Mouse (Mus musculus) layer of hippocampus, adult 8-10 months (tissue): Measurements from ENCODE around the gene Gm9918. TPM values are rescaled to one million over a fixed set of nuclear protein-coding genes. Genes with fewer than 3 reads are reported as not detected.

Experiments
- DNase-seq, 2 experiments: peaks; one replicate each; pipeline ENCODE4 v3.0.0; 2022; ENCODE audit warnings: low spot score in 2 of 2
- total RNA-seq, 4 experiments: library from RNA; stranded (reverse); gene quantifications; 2 replicates each; pipeline ENCODE4 v1.2.4; 2022

Gene Gm9918
- total RNA-seq, 4 experiments from 2014 or later: 0.16 TPM; not detected in 3

DNA sequence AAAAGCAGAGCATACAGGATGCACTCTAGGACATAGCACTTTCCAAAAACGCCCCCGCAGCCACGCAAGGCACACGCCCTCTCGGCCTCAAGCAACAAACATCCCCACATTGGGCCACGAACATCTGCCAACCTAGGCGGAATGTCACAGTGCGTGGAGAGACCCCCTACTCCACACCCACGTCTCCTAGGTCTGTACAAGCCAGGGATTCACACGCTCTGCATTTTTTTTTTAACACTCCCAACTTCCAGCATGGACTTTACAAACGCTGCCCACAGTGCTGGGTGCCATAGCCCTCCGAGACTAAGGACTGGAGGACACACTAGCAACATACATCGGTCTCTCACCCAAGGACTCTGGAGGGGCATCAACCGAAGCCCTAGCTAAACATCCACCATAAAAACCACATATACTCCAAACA is 24.9 kb upstream of the Gm9918 start:
- no peak for DNase-seq

DNA sequence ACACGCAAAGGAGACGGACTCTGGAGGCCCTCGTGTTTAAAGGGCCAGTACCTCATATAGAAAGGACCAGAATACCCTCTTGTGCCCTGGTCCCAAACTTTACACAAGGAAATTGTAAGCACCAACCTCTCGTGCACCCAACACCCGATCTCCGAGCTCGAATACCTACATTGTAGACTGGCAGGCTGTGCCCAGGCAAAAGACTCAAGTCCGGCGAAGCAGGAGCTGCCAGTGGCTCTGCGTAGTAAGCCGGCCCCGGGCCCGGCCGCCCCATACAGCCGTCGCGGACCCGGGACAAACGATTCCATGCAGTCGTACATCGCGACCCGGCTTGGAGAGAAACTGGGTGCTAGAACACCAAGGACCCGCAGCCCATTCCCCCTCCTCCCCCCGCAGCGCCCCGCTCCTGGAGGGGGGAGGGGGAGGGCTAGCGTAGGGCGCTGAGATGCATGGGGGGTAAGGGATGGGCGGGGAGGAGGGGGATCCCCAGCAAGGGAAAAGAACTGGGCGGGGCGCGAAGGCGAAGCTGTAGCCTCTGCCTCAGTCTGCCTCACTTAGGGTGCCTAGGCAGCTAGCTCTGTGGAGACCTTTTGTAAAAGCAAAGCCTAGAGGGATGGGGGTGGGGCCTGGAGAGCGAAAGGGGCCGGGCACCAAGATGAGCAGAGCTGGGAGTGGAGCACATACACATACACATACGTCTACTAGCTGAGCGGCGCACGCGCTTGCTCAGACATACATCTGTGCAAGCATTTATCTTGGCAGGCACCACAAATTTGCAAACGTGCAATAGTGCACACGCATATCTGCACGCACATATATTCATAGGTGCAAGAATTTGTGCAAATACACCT is 24.2 kb upstream of the Gm9918 start:
- peak; percentile 72 to 80 for DNase-seq

DNA sequence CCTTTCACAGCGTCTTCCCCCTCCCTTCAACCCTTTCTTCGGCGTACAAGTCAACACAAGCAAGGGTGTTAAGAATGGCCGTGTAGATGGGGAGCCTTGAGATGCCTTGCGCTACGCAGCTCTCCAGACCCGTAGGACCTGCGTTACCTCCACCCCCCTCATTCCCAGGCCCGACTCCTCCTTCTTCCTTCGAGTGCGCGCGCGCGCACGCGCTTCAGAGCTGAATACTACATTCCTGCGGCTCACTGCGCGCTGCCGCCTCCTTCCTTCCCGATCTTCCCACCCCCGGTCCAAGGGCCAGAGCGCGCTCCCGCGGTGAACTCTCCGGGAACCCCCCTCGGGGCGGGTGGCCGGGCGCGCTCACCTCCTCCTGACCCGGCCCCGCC is 23.5 kb upstream of the Gm9918 start:
- DNase-seq: peak; percentile 85 to 86

DNA sequence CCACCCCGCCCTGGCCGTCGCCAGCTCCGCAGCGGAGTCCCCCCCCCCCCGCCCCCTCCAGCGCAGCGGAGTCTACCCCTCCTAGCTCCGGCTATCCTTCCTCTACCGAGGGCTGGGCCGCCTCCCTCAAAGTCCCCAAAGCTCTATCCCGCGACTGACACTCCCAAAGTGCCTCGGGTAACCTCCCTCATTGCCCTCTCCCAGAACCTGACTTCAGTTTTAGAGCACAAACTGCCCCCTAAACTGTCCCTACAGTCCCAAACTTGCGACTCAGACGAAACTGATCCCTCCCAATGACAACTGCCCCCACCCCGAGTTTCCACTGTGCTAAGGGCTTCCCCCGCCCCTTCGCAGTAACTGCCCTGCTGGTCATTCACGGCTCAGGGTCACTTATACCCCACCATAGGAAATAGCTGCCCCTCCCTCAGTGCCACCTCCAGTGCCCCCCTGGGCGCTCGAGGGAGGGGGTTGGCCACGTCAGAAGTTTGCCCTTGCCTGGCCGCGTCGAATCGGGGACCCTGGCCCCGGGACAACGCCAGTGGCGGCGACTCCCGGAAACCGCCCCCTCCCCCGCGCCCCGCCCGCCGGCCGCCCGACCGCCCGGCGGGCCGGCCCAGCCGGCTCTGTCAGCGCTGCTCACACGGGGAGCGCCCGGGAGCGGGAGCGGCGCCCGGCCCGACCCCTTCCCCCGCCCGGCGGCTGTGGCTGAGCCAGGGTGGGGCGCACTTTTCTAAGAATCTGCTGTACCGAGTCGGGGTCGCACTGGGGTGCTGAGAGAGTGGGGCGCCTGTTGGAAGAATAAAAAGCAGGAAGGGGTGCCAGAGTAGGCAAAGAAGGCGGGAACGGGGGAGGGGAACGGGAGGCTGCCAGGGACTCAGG is 22.9 kb upstream of the Gm9918 start:
- DNase-seq: peak; percentile 43 to 48

DNA sequence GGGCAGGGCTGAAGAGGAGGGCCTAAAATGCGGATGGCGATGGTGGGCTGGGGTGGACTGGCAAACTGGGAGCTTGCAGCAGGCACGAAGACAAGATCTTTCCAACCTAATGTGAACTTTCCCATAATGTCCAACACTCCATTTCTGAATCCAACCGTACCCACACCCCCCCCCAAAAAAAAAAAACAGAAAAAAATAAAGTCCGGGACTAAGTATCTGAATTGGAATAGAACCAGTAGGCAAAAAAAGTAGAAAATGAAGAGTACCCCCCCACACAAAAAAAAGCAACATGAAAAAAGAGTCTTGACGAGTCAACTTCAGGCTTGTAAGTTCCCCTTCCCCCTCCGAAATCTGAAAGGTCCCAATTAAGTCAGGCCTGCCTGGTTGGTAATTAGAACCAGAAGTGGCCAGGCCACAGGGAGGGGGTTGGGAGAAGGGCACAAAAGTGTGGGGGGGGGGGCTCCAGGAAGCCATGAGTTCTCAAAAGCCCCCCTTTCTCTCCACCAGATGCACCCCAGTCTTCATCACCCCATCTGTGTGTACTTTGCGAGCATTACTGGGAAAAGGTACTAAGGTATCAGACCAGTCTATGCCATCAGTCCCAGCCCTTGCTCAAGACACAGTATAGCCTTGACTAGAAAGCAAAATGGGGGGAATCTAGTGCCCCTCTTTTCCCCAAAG is 22.1 kb upstream of the Gm9918 start:
- DNase-seq: no peak

DNA sequence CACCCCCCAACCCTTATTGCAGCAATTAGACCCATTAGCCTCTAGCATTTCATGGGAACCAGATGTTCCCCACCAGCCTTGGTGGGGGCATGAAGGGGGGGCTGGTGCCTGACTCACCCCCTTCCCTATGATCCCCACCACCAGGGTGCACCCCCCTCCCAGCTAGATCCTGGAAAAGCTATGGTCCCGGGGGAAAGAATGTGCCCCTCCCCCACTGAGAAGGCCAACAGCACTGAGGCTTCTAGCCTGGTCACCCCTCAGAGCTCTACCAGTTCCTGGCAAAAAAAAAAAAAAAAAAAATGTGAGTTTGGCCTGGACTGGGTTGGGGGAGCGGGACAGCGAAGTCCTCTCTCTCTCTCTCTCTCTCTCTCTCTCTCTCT is 21.6 kb upstream of the Gm9918 start:
- DNase-seq: no peak

DNA sequence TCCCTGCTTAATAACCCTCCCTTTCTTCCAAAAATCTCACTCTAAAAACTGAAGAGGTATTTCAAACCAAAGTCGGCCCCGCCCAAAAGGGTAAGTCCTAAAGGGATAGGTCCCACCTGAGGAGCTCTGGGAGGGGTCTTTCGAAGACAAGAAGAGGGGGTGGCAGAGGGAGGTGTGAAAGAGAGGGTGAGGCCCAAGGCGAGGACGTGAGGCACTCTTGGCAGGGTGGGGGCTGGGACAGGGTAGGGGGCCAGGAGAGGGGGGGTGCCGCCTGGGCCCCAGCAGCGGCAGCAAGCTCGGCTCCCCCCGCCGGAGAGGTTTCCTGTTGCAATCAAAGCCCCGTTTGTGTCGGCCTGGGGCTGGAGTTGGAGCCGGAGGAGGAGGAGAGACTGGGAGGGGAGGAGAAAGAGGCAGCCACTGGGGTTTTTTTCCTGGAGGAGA is 21.1 kb upstream of the Gm9918 start:
- no peak for DNase-seq

DNA sequence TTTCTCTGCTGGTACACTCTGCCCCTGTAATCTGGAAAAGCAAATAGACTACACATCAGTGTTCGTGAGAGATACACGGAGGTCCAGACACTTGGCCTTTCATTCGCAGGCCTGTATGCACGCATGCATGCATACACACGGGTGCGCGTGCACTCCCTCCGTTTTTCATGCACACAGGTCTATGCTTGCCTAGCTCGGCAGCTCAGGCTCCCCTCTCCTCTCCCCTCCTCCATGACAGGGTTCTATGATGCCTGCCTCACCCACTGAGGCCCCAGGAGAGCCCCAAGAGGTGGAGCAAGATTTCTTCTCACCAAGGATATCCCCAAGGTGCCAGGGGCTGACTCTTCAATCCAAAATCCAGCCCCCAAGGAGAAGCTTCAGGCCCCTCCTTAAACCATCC is 20.4 kb upstream of the Gm9918 start:
- DNase-seq: no peak

DNA sequence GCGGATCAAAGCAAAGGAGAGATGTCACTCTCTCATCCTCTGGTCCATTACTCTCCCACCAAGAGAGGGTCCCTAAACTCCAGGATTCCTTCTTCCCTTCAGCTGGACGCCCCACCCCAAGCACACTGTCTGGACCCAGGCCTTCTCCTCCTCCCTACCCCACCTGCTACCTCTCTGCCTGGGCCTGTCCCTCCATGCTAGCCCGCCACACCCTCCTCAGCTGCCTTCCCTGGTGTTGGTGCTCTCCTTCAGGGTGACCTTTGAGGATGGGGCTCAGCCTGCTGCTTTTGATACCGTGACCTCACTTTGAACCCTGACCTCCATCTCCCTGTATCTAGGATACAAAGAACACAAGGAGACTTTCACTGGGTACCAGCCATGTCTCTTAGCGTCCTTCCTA is 19.8 kb upstream of the Gm9918 start:
- DNase-seq: no peak

DNA sequence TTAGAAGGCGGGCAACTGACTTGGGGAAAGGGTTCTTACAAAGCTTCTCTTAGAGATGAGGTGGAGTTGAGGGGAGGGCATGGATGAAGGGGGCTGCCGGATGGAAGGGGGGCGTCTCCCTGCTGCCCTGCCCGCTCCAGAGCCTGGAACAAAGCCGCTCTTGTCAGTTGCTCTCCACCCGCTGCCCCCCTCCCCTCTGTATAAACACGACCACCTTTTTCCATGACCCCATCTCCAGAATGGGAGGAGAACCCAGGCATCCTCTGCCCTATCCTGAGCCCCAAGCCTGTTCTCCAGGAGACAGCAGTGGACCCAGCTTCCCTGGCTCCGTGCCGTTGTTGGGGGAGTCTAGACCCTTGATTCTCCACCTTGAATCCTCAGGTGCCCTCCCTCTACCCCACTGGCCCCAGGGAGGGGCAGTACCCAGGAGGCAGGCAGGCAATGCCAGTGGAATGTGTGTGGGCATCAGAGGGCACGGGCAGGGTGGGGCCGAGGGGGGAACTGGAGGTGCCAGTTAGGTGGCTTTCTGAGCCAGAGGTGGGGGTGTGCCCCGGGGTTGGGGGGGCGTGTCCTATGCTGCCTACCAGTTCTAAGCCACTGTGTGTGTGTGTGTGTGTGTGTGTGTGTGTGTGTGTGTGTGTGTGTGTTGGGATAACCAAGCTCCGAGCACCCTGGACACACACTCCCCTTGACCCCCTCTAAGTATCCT is 14.7 kb upstream of the Gm9918 start:
- no peak for DNase-seq

DNA sequence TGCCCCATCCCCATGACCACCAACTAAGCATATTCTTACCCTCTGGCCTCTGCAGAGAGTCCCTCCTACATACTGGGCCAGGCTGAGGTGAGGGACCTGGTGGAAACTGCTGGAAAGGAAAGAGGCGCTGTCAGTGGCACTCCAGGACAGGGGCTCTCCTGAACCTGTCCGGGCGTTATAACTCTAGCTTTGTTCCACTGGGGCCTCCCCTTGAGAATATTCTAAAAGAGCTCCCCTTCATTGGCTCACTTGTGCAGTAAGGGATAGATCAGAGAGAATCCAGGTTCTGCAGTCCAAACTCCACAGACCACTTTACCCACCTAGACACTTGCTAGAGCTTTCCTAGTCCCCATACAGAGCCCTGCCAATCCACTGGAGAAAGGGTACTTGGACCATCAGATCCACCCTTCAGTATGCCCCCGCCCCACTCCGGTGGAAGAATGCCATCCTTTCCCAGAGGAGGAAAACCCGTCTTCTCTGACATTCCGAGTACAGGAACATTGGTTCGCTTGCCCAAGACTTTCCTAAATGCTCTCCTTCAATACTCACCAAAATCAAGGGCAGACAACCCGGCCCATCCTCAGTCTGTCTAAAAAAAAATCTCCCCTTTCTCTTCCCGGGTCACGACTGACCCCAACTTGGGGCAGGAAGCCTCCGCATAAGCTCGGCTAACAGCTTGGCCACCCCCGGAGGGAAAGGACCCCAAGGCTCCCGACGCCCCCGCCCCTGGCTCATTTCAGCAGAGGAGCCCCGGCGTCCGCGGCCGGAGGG is 13.7 kb upstream of the Gm9918 start:
- DNase-seq: no peak

DNA sequence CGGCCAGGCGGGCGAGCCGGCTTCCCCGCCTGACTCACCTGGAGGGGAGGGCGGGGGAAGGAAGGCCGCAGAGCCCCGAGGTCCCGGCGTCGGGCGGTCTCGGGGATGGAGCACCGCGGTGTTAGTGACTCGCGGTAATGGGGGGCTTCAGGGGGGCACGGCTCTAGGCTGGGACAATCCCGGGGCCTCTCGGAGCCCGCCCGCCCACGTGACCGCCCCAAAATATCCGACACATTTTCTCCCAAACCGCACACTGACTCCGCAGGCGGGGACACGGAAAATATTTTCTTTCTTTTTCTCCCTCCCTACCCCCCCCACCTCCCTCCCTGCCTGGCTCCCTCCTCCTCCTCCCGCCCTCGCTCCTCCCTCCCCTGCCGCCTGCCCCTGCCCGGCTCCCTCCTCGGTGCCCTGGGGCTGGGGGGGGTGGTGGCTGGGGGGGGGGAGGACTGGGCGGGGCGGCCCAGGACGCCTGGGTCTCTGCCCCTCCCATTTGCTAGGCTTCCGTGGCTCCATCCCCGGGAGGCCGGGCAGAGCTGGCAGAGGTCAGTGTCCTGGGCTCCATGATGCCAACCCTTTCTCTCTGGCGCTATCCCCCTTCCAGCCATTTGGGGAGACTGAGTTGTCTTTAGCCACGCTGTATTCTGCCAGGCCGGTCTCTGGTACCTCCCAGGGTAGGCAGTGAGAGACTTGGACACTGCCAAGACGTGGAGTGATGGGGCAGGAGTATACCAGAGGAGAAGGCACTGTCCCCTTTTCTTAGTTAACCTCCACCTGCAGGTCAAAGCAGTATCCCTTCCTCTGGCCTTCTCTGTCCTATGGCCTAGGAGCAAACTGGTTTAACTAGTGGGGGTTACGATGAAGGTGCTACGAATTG is 12.9 kb upstream of the Gm9918 start, which contains the start of gene Rarg:
TSS of gene Rarg (minus strand) at position 316 of the 874 bp plus-strand sequence.
- DNase-seq: no peak

DNA sequence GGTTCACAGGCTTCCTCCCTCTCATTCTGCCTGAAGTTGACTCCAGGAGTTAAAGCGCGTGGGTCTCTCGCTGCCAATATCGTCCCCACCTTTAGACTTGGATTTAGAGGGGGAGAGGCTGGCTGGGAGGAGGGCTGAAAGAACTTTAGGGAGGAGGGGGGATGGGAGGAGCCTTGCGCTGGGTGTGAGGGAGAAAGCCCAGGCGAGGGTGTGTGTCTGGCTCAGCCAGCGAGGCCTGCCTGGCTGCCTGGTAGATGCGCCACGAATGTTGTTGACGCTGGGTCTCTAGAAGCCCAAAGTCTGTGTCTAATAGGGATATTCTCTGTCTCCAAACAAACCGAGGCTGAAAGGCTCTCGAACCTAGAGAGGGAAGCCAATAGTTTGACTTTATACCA is 12.3 kb upstream of the Gm9918 start:
- no peak for DNase-seq

DNA sequence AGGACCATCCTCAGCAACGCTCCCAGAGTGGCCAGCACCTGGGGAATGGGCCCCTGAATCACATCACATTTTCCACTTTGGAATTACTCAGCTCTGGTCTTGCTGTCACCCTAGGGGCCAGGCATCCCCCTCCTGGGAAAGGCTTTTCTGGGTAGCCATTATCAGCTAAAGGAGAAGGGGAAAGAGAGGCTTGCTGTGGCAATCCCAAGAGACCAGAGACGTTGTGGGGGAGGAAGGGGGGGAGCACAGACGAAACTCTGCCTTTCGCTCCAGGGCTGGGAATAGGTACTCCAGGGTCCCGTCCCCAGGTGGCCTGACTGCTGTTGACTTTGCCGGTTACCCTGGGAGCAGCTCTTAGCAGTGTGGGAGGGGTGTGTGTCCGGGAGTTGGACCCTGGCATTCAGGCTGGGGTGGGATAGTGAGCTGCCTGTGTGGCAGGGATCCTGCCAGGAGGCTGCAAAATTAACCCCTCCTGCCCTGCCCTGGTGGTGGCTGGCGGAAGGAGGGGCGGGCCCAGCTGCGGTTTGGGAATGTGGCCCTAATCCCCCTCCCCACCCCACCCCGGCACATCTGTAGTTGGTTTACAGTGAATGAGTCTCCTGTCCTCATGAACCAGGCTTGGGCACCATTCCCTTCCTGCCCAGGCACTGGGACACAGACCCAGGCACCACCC is 11.6 kb upstream of the Gm9918 start:
- DNase-seq: no peak

DNA sequence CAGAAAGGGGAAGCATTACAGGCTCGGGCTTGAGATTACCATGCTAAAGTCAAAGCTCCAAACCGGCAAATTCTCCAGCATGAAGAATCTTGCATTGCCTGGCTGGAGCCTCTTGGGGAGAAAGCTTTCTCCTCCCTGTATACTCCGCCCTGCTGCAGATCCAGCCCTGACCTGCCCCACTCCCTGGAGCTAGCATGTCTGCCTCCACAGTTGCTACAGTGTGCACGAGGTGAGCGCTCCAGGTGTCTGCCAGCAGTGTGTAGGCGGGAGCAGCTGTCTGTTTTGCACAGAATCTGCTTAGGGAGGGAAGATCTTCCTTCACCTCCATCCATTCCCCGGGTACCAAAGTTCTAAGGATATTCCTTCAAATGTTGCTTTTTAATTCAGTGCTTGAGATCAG is 7.8 kb upstream of the Gm9918 start:
- DNase-seq: no peak

DNA sequence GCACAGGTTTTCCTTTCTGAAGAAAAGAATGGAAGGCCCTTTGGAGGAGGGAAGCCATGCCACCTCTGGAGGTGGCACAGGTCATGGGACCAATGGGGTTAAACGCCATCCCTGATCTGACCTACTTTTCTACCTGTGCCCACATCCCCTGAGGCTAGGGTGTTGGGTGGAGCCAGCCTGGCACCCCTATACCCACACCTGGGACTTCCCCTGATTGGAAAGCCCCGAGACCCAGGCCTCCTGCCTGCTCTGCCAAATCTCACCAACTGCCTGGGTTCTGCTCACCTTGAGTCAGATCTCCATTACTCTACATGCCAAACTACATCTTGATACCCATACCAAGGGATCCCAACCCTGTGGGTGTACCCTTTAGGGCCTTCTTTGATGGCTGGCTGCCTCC is 7.3 kb upstream of the Gm9918 start:
- no peak for DNase-seq

DNA sequence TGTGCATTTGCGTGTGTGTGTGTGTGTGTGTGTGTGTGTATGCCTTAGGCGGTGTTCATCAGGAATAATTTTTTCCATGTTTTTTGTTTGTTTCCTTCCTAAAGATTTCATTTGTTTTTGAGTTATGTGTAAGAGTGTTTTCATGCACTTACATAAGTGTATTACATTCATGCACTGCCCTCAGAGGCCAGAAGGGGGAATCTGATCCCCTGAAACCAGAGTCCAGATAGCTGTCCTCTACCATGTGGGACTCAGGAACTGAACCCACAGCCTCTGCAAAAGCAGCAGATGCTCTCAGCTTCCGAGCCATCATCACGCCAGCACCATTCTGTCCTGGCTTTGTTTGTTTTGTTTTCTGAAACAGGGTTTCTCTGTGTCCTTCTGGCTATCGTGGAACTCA is 4.8 kb upstream of the Gm9918 start:
- DNase-seq: no peak

DNA sequence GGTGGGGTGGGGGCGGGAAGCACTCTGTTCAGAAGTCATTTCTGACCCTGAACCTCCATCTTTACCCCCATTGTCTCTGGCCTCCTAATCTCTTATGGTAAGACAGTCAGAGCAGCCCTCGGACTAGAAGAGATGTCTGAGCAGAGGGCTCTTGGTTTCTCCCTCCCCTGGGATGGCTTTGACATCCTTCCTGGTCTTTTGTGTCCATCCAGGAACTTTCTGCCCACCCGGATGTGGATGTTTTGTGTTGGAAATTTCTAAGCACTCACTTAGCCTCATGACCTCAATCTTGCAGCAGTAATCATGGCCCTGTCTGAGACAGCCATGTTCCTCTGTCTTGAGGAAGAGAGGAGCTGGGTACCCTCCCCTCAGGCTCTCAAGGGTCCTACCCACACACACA is 1.1 kb downstream of the Gm9918 start:
- DNase-seq: no peak
